Mouse (Mus musculus) erythroblast, adult 5-6 weeks (primary cell): ENCODE results near the gene Shb. TPM values are rescaled to one million over a fixed set of nuclear protein-coding genes. Genes with fewer than 3 reads are reported as not detected.

Experiments
- ATAC-seq: replicated peaks from 2 replicates; pipeline ENCODE4 v1.8.0; 2016; ENCODE audit warnings: moderate number of reproducible peaks, mild to moderate bottlenecking, moderate TSS enrichment, inconsistent platforms; ENCODE audit not compliant: poor library complexity, low FRiP score, severe bottlenecking
- total RNA-seq, 2 experiments: library from RNA; stranded (forward) in 1 of 2; stranded (reverse) in 1 of 2; fragments of 150-400 nt in 1 of 2; fragments of 200-764, 138-1000 nt in 1 of 2; gene quantifications; 2 replicates each; pipeline versions ENCODE4 v1.2.3 to v1.2.4; 2015 to 2017; ENCODE audit warnings: low replicate concordance in 2 of 2

The Shb gene
- total RNA-seq, 2 experiments from 2014 or later = 0.68 TPM; not detected in 1

DNA sequence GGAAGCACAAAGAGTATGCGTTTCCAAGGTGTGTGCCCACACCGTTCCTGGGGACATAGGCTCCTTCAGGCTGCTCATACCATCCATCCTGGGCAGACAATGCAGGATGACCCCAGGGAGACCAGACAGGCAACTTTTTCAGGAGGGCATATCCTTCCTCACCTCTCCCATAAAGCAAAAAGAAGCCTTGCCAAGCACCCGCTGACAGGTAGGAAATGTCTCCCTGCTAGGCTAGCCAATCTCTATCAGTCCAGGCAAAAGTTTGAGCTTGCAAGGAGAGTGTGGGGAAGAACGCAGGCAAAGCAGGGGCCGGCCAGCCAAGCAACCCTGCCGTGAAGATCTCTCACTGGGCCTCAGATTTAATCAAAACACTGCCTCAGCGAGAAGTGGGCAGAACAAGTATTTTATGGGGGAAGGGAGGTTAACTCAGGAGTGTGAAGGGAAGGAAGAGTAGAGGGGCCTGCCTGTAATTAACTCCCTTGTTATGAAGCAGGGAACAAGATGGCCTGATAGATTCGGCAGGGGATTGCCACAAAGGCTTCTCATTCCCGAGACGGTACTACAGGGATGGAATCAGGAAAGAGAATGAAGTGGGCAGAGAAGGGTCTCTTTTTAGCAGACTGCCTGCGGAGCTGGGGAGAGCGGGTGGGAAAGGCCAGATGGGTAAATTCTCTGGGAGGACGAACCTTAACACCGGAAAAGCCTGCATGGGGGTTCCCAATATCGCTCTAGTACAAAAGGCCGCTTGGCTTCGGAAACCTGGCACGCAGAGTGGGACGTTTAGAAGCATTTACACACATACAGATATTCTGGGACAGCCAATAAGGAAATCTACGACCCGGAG, 3.7 kb downstream of the Shb start:
- ATAC-seq = no peak

GRCm38 (mm10) chr4:45527562-45528354, 4.5 kb downstream of the Shb start:
- no peak for ATAC-seq

GRCm38 (mm10) chr4:45526846-45527561, 5.3 kb downstream of the Shb start:
- ATAC-seq = no peak

DNA sequence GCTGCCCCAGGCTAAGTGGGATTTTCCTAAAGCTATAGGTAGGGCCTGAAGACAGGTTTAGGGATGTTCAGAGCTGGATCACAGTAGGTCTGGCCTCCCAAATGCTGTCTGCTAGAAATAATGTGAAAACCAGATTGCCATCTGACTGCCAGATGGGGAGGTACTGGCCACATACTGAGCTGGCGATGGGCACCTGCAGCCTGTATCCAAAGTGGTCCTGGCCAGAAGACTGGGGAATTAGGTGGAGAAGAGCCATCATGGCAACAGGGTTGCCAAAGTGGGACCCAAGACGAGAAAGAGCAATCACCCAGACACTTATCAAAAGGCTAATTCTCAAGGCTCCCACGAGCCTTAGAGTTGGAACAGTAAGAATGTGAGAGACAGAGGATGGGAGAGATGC, 6.1 kb downstream of the Shb start:
- no peak for ATAC-seq

GRCm38 (mm10) chr4:45525541-45525940, 6.7 kb downstream of the Shb start:
- ATAC-seq = no peak

DNA sequence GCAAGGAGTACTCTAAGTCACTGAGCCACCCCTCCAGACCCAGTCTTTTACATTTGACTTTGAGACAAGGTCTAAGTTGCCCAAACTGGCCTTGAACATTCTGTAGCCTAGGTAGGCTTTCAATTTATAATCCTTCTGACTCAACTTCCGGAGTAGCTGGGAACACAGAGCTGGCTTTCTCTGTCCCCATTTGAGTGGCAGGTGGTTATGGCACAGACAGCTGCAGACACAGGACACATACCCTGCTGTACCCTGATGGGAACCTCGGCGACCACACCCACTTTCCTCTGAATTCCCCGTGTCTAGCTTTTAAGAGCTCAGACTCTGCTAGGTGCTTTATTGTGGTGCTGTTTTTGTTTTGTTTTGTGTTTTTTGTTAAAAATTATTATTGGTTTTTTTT, 7.7 kb downstream of the Shb start:
- no peak for ATAC-seq

GRCm38 (mm10) chr4:45523360-45523759, 8.9 kb downstream of the Shb start:
- ATAC-seq = no peak

GRCm38 (mm10) chr4:45522956-45523355, 9.3 kb downstream of the Shb start:
- ATAC-seq = no peak

- ATAC-seq = no peak
These were observed 9.7 kb downstream of the Shb start for GRCm38 (mm10) chr4:45522583-45522900.

- peak; percentile 76 for ATAC-seq
These were observed 10.3 kb downstream of the Shb start for GRCm38 (mm10) chr4:45521705-45522582.

DNA sequence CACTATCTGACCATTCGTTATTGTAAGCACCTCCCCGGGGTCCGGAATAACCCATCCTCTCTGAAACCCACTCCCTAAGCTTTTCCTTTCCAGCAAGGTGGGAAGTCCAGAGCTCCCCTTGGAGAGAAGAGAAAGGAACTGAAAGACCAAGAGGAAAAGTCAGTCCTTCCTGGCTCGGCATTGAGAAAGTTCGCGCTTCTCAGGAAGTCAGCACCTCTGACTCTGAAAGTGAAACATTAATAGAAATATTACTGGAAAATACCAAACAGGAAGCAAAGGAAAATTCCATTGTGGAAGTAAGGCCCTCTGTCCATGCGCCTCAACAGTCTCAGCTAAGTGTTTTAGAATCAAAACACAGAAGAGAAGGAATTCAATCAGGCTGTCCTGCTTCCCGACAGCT, 11.9 kb downstream of the Shb start:
- no peak for ATAC-seq

DNA sequence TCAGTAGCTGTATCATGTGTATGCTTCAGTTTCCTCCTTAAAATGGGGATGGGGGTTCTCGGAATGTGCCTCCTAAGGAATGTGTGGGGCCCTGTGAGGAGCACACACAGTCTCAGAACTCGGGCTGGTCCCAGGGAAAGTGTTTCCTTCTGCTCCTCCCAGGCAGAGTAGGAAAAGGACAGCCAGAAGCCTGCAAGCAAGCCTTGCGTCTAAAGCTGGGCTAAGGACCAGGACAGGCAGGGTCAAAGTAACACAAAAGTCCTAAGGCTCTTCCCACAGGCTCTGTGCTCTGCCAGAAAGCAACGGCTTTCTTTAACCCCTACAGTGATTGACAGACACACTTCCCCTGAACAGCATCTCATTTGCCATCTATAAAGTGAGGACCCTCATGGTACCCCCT, 14.9 kb downstream of the Shb start:
- no peak for ATAC-seq

GRCm38 (mm10) chr4:45515894-45516293, 16.4 kb downstream of the Shb start:
- no peak for ATAC-seq

DNA sequence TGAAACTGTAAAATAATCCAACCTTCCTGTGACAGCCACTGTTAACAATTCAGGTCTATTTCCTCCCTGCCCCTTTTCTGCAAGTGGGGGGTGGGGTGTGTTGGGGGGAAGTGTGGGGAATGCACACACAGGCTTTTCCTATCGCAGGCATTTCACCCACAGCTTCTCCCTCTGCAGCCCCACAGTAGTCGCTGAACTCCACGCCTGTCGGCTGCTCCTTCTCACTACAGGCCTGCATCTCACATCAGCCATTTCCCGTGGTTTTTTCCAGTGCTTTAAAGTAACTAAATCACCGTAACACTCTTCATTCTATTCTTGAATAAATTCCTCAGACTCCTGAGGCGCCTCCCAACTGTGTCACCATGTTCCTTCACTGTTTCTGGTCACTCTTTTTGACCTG, 17.9 kb downstream of the Shb start:
- ATAC-seq = no peak

- ATAC-seq = no peak
These were observed 18.4 kb downstream of the Shb start for GRCm38 (mm10) chr4:45513791-45514293.

GRCm38 (mm10) chr4:45513340-45513739, 18.9 kb downstream of the Shb start:
- no peak for ATAC-seq

DNA sequence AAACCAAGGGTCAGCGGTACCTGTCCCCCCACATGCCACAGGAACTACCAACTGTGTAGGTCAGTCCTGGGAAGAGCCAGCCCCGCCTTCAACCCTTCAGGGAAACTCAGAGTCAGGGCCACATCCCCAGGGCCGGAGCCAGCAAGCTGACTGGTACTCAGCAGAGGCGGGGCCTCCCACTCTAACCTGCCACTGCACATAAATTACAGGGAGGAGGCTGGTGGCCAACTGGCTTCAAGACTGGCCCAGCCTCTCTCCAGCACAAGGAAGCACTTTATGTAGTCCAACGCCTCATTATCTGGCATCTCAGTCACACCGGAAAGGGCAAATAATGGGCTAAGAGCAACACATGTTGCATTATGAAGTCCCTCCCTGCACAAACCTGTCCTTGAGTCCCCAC, 22.1 kb downstream of the Shb start:
- ATAC-seq = no peak

GRCm38 (mm10) chr4:45509416-45509815, 22.9 kb downstream of the Shb start:
- no peak for ATAC-seq

- no peak for ATAC-seq
These were observed 23.8 kb downstream of the Shb start for GRCm38 (mm10) chr4:45508469-45508868.

DNA sequence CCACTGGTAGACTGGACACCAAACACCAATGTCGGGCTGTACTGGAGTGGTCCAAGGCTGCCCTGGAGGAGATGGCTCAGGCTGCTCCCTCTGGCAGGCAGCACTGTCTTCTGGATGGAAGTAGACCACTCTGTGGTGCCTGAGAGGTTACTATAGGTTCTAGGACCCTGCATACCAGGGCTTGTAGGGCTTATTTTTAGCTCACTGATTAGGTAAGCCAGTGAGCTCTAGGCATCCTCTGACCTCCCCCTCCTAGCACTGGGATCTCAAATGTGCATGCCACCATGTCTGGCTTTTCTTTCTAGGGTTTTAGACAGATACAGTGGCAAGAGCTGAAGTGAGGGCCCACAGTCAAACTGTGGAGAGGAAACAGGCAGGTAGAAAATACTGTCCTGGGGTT, 24.8 kb downstream of the Shb start:
- ATAC-seq = no peak
